Mouse (Mus musculus): ENCODE results near the gene Stab1. TPM values are rescaled to one million over a fixed set of nuclear protein-coding genes. Genes with fewer than 3 reads are reported as not detected.

The Stab1 gene
- polyA plus RNA-seq, 1 experiment from 2014 or later, result 43.7 TPM

GRCm38 (mm10) chr14:31194891-31195513 is 26.6 kb upstream of the Stab1 start:
- peak; percentile 64 for ATAC-seq (replicated peaks; ENCODE audit: insufficient number of reproducible peaks, insufficient read depth, low FRiP score, low read depth)
- no peaks in the 10 kb centered on the region for H3K9me3 ChIP-seq (replicated peaks)
- no peak overlapping the region for H3K4me3 ChIP-seq
- peak overlapping the region; percentile 2; the same call in 1 of the 2 replicates for H3K9ac ChIP-seq
- H3K4me2 ChIP-seq, result peak overlapping the region; percentile 40
- H3K36me3 ChIP-seq, result peaks cover 42% of the 10 kb centered on the region
- WGBS, result 21% methylated on average over 14 of the region's 14 CpGs
- H3K27ac ChIP-seq, result peak overlapping the region; percentile 90
- no peaks in the 10 kb centered on the region for H3K27me3 ChIP-seq
- H3K4me1 ChIP-seq (replicated peaks), result peaks cover 90% of the 10 kb centered on the region

GRCm38 (mm10) chr14:31194441-31194840 is 26.0 kb upstream of the Stab1 start:
- Histone ChIP-seq H3K36me3 (peaks cover 42% of the 10 kb centered on the region), H3K4me2 (no peak overlapping the region), H3K9me3 (replicated peaks) (no peaks in the 10 kb centered on the region), H3K9ac (no peak overlapping the region), H3K27me3 (no peaks in the 10 kb centered on the region), H3K4me1 (replicated peaks) (peaks cover 92% of the 10 kb centered on the region), H3K4me3 (no peak overlapping the region), H3K27ac (peak overlapping the region; percentile 90)
- ATAC-seq (replicated peaks; ENCODE audit: insufficient number of reproducible peaks, insufficient read depth, low FRiP score, low read depth), result no peak
- 83% methylated on average over 2 of the region's 2 CpGs for WGBS

- Histone ChIP-seq H3K36me3 (peaks cover 42% of the 10 kb centered on the region), H3K9ac (no peak overlapping the region), H3K27me3 (no peaks in the 10 kb centered on the region), H3K9me3 (replicated peaks) (no peaks in the 10 kb centered on the region), H3K4me3 (no peak overlapping the region), H3K27ac (peak overlapping the region; percentile 90), H3K4me1 (replicated peaks) (peaks cover 94% of the 10 kb centered on the region), H3K4me2 (no peak overlapping the region)
- WGBS, result 51% methylated on average over 7 of the region's 7 CpGs
- ATAC-seq (replicated peaks; ENCODE audit: insufficient number of reproducible peaks, insufficient read depth, low FRiP score, low read depth), result no peak
These were observed 25.4 kb upstream of the Stab1 start for GRCm38 (mm10) chr14:31193791-31194190.

GRCm38 (mm10) chr14:31191936-31192335 is 23.5 kb upstream of the Stab1 start:
- ATAC-seq (replicated peaks; ENCODE audit: insufficient number of reproducible peaks, insufficient read depth, low FRiP score, low read depth), result no peak
- Histone ChIP-seq H3K4me1 (replicated peaks) (peaks cover 91% of the 10 kb centered on the region), H3K36me3 (peaks cover 59% of the 10 kb centered on the region), H3K4me3 (no peak overlapping the region), H3K9ac (no peak overlapping the region), H3K27me3 (no peaks in the 10 kb centered on the region), H3K9me3 (replicated peaks) (no peaks in the 10 kb centered on the region), H3K4me2 (no peak overlapping the region), H3K27ac (peak overlapping the region; percentile 78)
- WGBS, result 17% methylated on average over 2 of the region's 2 CpGs

GRCm38 (mm10) chr14:31189348-31189747 is 20.9 kb upstream of the Stab1 start:
- Histone ChIP-seq H3K4me2 (no peak overlapping the region), H3K27ac (peak overlapping the region; percentile 78), H3K4me3 (no peak overlapping the region), H3K9me3 (replicated peaks) (no peaks in the 10 kb centered on the region), H3K36me3 (peaks cover 85% of the 10 kb centered on the region), H3K27me3 (no peaks in the 10 kb centered on the region), H3K9ac (no peak overlapping the region; the same call in 1 of the 2 replicates), H3K4me1 (replicated peaks) (peaks cover 79% of the 10 kb centered on the region)
- WGBS, result 84% methylated on average over 3 of the region's 3 CpGs
- no peak for ATAC-seq (replicated peaks; ENCODE audit: insufficient number of reproducible peaks, insufficient read depth, low FRiP score, low read depth)

- Histone ChIP-seq H3K4me3 (no peak overlapping the region), H3K27ac (peak overlapping the region; percentile 78), H3K9ac (no peak overlapping the region), H3K27me3 (no peaks in the 10 kb centered on the region), H3K4me2 (no peak overlapping the region), H3K9me3 (replicated peaks) (no peaks in the 10 kb centered on the region), H3K4me1 (replicated peaks) (peaks cover 74% of the 10 kb centered on the region), H3K36me3 (peaks cover 91% of the 10 kb centered on the region)
- 38% methylated on average over 6 of the region's 6 CpGs for WGBS
- peak; percentile 56 for ATAC-seq (replicated peaks; ENCODE audit: insufficient number of reproducible peaks, insufficient read depth, low FRiP score, low read depth)
These were observed 20.3 kb upstream of the Stab1 start for GRCm38 (mm10) chr14:31188771-31189181.

- H3K4me3 ChIP-seq, result no peak overlapping the region
- peaks cover 65% of the 10 kb centered on the region for H3K4me1 ChIP-seq (replicated peaks)
- H3K9ac ChIP-seq, result no peak overlapping the region
- no peak overlapping the region for H3K4me2 ChIP-seq
- H3K9me3 ChIP-seq (replicated peaks), result no peaks in the 10 kb centered on the region
- peaks cover 99% of the 10 kb centered on the region for H3K36me3 ChIP-seq
- H3K27me3 ChIP-seq, result no peaks in the 10 kb centered on the region
- peak overlapping the region; percentile 61 for H3K27ac ChIP-seq
- 45% methylated on average over 4 of the region's 4 CpGs for WGBS
- no peak for ATAC-seq (replicated peaks; ENCODE audit: insufficient number of reproducible peaks, insufficient read depth, low FRiP score, low read depth)
These were observed 18.2 kb upstream of the Stab1 start for GRCm38 (mm10) chr14:31186656-31187055.

GRCm38 (mm10) chr14:31184195-31184594 is 15.8 kb upstream of the Stab1 start:
- Histone ChIP-seq H3K27ac (0 out of 2 replicates have a peak overlapping the region, but pooled peaks have one; percentile 17), H3K9ac (no peak overlapping the region), H3K36me3 (peaks cover 99% of the 10 kb centered on the region), H3K27me3 (no peaks in the 10 kb centered on the region), H3K9me3 (replicated peaks) (no peaks in the 10 kb centered on the region), H3K4me3 (no peak overlapping the region), H3K4me2 (no peak overlapping the region), H3K4me1 (replicated peaks) (peaks cover 51% of the 10 kb centered on the region)
- WGBS, result 86% methylated on average over 12 of the region's 12 CpGs
- no peak for ATAC-seq (replicated peaks; ENCODE audit: insufficient number of reproducible peaks, insufficient read depth, low FRiP score, low read depth)

- Histone ChIP-seq H3K9ac (no peak overlapping the region), H3K27me3 (no peaks in the 10 kb centered on the region), H3K4me3 (no peak overlapping the region), H3K4me2 (no peak overlapping the region), H3K36me3 (peaks cover 99% of the 10 kb centered on the region), H3K4me1 (replicated peaks) (peaks cover 45% of the 10 kb centered on the region), H3K27ac (peak overlapping the region; percentile 50; the same call in 1 of the 2 replicates), H3K9me3 (replicated peaks) (no peaks in the 10 kb centered on the region)
- WGBS, result 84% methylated on average over 5 of the region's 5 CpGs
- no peak for ATAC-seq (replicated peaks; ENCODE audit: insufficient number of reproducible peaks, insufficient read depth, low FRiP score, low read depth)
These were observed 15.1 kb upstream of the Stab1 start for GRCm38 (mm10) chr14:31183541-31183940.

- no peaks in the 10 kb centered on the region for H3K27me3 ChIP-seq
- WGBS, result 61% methylated on average over 2 of the region's 2 CpGs
These were observed 14.4 kb upstream of the Stab1 start for GRCm38 (mm10) chr14:31182786-31183290.

GRCm38 (mm10) chr14:31181512-31181911 is 13.1 kb upstream of the Stab1 start:
- H3K27ac ChIP-seq, result peak overlapping the region; percentile 15; the same call in 1 of the 2 replicates
- ATAC-seq (replicated peaks; ENCODE audit: insufficient number of reproducible peaks, insufficient read depth, low FRiP score, low read depth), result no peak
- no peak overlapping the region for H3K9ac ChIP-seq
- no peak overlapping the region for H3K4me2 ChIP-seq
- no peaks in the 10 kb centered on the region for H3K9me3 ChIP-seq (replicated peaks)
- WGBS, result 76% methylated on average over 4 of the region's 4 CpGs
- H3K27me3 ChIP-seq, result no peaks in the 10 kb centered on the region
- peaks cover 98% of the 10 kb centered on the region for H3K36me3 ChIP-seq
- H3K4me1 ChIP-seq (replicated peaks), result peaks cover 28% of the 10 kb centered on the region
- no peak overlapping the region for H3K4me3 ChIP-seq

More at GRCm38 (mm10) chr14:31182786-31183290, 14.4 kb upstream of the Stab1 start:
- no peak overlapping the region for H3K4me3 ChIP-seq
- peaks cover 98% of the 10 kb centered on the region for H3K36me3 ChIP-seq
- H3K4me2 ChIP-seq, result no peak overlapping the region
- peak; percentile 25; the same call in 1 of the 2 replicates for ATAC-seq (replicated peaks; ENCODE audit: insufficient number of reproducible peaks, insufficient read depth, low FRiP score, low read depth)
- peaks cover 41% of the 10 kb centered on the region for H3K4me1 ChIP-seq (replicated peaks)
- H3K9ac ChIP-seq, result no peak overlapping the region
- H3K27ac ChIP-seq, result peak overlapping the region; percentile 50
- no peaks in the 10 kb centered on the region for H3K9me3 ChIP-seq (replicated peaks)

All from heart, embryonic 15.5 days (tissue).